Mouse (Mus musculus) forebrain, embryonic 11.5 days (tissue): ENCODE measurements around the gene Tecpr2. TPM values are rescaled to one million over a fixed set of nuclear protein-coding genes. Genes with fewer than 3 reads are reported as not detected.

Experiments
- ATAC-seq: fragments of 200-750 bp; cut with Nextera tagmentation; replicated peaks from 2 replicates; pipeline ENCODE4 v1.8.0; 2017; ENCODE audit warnings: moderate TSS enrichment; ENCODE audit not compliant: low FRiP score
- DNase-seq: peaks from one replicate; pipeline ENCODE4 v3.0.0-alpha.2; 2017; ENCODE audit warnings: low spot score
- H3K27ac ChIP-seq: fragments of 300-500 bp; sonication (generic); 2 replicates; pipeline ENCODE4 v1.5.1; 2014; ENCODE audit warnings: low read depth, low read length
- H3K27me3 ChIP-seq: fragments of 300-500 bp; sonication (generic); 2 replicates; pipeline ENCODE4 v1.6.1; 2014; ENCODE audit warnings: mild to moderate bottlenecking, low read length, mixed read lengths; ENCODE audit not compliant: control insufficient read depth, insufficient read depth
- H3K36me3 ChIP-seq: fragments of 300-500 bp; sonication (generic); 2 replicates; pipeline ENCODE4 v1.6.1; 2014; ENCODE audit warnings: mild to moderate bottlenecking, low read length, moderate library complexity, mixed read lengths; ENCODE audit not compliant: control insufficient read depth, insufficient read depth
- H3K4me1 ChIP-seq: fragments of 300-500 bp; sonication (generic); replicated peaks from 2 replicates; pipeline ENCODE4 v1.6.1; 2014; ENCODE audit warnings: low read length, mixed read lengths; ENCODE audit not compliant: control insufficient read depth, insufficient read depth
- H3K4me2 ChIP-seq: fragments of 300-500 bp; sonication (generic); 2 replicates; pipeline ENCODE4 v1.6.1; 2014; ENCODE audit warnings: low read depth, mild to moderate bottlenecking, low read length, moderate library complexity, mixed read lengths; ENCODE audit not compliant: severe bottlenecking
- H3K4me3 ChIP-seq: fragments of 300-500 bp; sonication (generic); 2 replicates; pipeline ENCODE4 v1.5.1; 2014; ENCODE audit warnings: low read depth, low read length
- H3K9ac ChIP-seq: fragments of 300-500 bp; sonication (generic); 2 replicates; pipeline ENCODE4 v1.6.1; 2014; ENCODE audit warnings: low read length
- H3K9me3 ChIP-seq: fragments of 300-500 bp; sonication (generic); 2 replicates; pipeline ENCODE4 v1.6.1; 2016; ENCODE audit warnings: low read length, mixed read lengths; ENCODE audit not compliant: control insufficient read depth
- WGBS: fragments of 180-500 bp; shearing (Covaris S2); extraction: QIAGEN DNeasy Blood & Tissue Kit; methylation state at CpG from one replicate; pipeline ENCODE4 v1.1.7; 2014; 5-methylcytosine and 5-hydroxymethylcytosine counted together
- polyA plus RNA-seq: library from polyadenylated mRNA; unstranded; fragments of >200 nt; fragmentation: Nextera tagmentation; extraction: Ambion mirVana; gene quantifications from 2 replicates; pipeline ENCODE4 v1.2.1, GENCODE M21; 2014

The Tecpr2 gene
- polyA plus RNA-seq, 1 experiment from 2014 or later, result 6.6 TPM

- Histone ChIP-seq H3K4me3 (no peak overlapping the region), H3K9ac (no peak overlapping the region), H3K27ac (no peak overlapping the region), H3K27me3 (no peaks in the 10 kb centered on the region), H3K4me1 (no peaks in the 10 kb centered on the region), H3K4me2 (no peak overlapping the region), H3K36me3 (no peaks in the 10 kb centered on the region), H3K9me3 (no peaks in the 10 kb centered on the region)
- DNase-seq (no peak), ATAC-seq (no peak)
- 89% methylated on average over 6 of the region's 6 CpGs for WGBS
These were observed 59.2 kb downstream of the Tecpr2 start for GRCm38 (mm10) chr12:110948082-110948909.

GRCm38 (mm10) chr12:110948910-110949201 lies 59.8 kb downstream of the Tecpr2 start:
- ATAC-seq, result no peak
- H3K4me1 ChIP-seq, result no peaks in the 10 kb centered on the region
- no peak overlapping the region for H3K9ac ChIP-seq
- no peak overlapping the region for H3K27ac ChIP-seq
- H3K27me3 ChIP-seq, result no peaks in the 10 kb centered on the region
- H3K4me2 ChIP-seq, result no peak overlapping the region
- no peak overlapping the region for H3K4me3 ChIP-seq
- WGBS, result 93% methylated on average over 3 of the region's 3 CpGs
- DNase-seq, result no peak
- H3K9me3 ChIP-seq, result no peaks in the 10 kb centered on the region
- H3K36me3 ChIP-seq, result no peaks in the 10 kb centered on the region

GRCm38 (mm10) chr12:110949410-110949809 lies 60.3 kb downstream of the Tecpr2 start:
- Histone ChIP-seq H3K9me3 (no peaks in the 10 kb centered on the region), H3K4me3 (no peak overlapping the region), H3K4me2 (no peak overlapping the region), H3K4me1 (no peaks in the 10 kb centered on the region), H3K27me3 (no peaks in the 10 kb centered on the region), H3K36me3 (no peaks in the 10 kb centered on the region), H3K27ac (no peak overlapping the region), H3K9ac (no peak overlapping the region)
- WGBS, result 100% methylated on average over 1 of the region's 1 CpGs
- no peak for DNase-seq
- ATAC-seq, result no peak

DNA sequence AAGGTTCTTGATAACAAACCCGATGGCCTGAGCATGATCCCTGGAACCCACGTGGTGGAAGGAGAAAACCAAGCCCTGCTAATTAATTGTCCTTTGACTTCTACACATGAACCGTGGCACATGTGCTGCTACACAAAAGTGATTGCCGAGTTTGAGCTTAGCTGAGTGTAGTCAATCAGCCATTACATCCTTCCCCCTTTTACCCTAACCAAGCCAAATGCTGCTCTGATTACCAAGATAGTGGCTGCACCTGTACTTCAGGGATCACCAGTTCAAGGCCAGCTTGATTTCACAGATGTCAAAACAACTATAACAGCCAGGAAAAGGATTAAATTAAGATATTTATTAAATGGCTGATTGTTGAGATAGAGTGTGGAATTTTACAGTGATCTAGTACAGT lies 61.1 kb downstream of the Tecpr2 start:
- WGBS, result 85% methylated on average over 4 of the region's 4 CpGs
- no peaks in the 10 kb centered on the region for H3K9me3 ChIP-seq
- DNase-seq (no peak), ATAC-seq (no peak)
- no peaks in the 10 kb centered on the region for H3K27me3 ChIP-seq
- H3K4me1 ChIP-seq, result no peaks in the 10 kb centered on the region
- H3K36me3 ChIP-seq, result no peaks in the 10 kb centered on the region
- no peak overlapping the region for H3K4me3 ChIP-seq
- H3K9ac ChIP-seq, result no peak overlapping the region
- H3K4me2 ChIP-seq, result no peak overlapping the region
- no peak overlapping the region for H3K27ac ChIP-seq

DNA sequence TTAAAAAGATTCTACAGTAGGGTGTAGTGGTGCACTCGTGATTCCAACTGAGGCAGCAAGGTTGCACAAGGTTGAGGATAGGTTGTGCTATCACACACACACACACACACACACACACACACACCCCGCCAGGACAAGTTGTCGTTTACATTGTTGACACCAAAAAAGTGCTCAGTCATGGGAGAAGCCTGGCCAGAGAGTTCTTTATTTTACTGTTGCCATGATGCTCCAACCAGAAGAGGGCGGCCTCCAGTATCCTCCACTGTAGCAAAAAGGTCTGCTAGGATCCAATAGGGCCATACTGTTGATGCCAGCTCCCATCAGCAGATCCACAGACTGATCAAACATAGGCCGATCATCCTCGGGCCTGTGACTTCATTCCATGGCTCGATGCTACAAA lies 62.2 kb downstream of the Tecpr2 start:
- H3K9ac ChIP-seq, result no peak overlapping the region
- 85% methylated on average over 7 of the region's 7 CpGs for WGBS
- no peak for DNase-seq
- no peak overlapping the region for H3K4me3 ChIP-seq
- no peaks in the 10 kb centered on the region for H3K4me1 ChIP-seq
- H3K27me3 ChIP-seq, result no peaks in the 10 kb centered on the region
- ATAC-seq, result no peak
- H3K27ac ChIP-seq, result no peak overlapping the region
- no peak overlapping the region for H3K4me2 ChIP-seq
- no peaks in the 10 kb centered on the region for H3K9me3 ChIP-seq
- H3K36me3 ChIP-seq, result no peaks in the 10 kb centered on the region; the same call in 1 of the 2 replicates

GRCm38 (mm10) chr12:110952628-110953385 lies 63.7 kb downstream of the Tecpr2 start:
- Histone ChIP-seq H3K9me3 (no peaks in the 10 kb centered on the region), H3K36me3 (no peaks in the 10 kb centered on the region; the same call in 1 of the 2 replicates), H3K4me3 (no peak overlapping the region), H3K9ac (no peak overlapping the region), H3K4me1 (no peaks in the 10 kb centered on the region), H3K4me2 (no peak overlapping the region), H3K27me3 (no peaks in the 10 kb centered on the region), H3K27ac (no peak overlapping the region)
- 84% methylated on average over 6 of the region's 6 CpGs for WGBS
- ATAC-seq (no peak), DNase-seq (no peak)

DNA sequence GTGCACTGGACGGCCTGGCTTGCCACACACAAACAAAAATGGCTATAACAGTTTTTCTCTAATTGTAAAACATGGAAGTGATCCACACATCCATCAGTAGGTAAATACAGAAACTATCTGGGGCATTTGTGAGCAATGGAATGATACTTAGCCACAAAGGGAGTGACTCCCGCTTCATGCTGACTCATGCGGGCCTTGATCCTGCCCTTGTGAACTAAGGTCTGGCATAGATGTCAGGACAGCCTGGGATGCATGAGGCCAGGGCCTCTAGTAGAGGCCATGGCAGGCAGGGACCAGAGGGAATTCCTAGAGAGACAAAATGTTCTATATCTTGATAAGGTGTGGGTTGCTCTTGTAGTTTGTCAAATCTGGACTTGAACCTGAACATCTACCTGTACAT lies 64.4 kb downstream of the Tecpr2 start:
- no peaks in the 10 kb centered on the region for H3K9me3 ChIP-seq
- WGBS, result 90% methylated on average over 3 of the region's 3 CpGs
- no peaks in the 10 kb centered on the region; the same call in 1 of the 2 replicates for H3K36me3 ChIP-seq
- no peaks in the 10 kb centered on the region for H3K4me1 ChIP-seq
- no peak overlapping the region for H3K27ac ChIP-seq
- H3K27me3 ChIP-seq, result no peaks in the 10 kb centered on the region
- no peak overlapping the region for H3K4me2 ChIP-seq
- H3K9ac ChIP-seq, result no peak overlapping the region
- no peak for DNase-seq
- ATAC-seq, result no peak
- no peak overlapping the region for H3K4me3 ChIP-seq

DNA sequence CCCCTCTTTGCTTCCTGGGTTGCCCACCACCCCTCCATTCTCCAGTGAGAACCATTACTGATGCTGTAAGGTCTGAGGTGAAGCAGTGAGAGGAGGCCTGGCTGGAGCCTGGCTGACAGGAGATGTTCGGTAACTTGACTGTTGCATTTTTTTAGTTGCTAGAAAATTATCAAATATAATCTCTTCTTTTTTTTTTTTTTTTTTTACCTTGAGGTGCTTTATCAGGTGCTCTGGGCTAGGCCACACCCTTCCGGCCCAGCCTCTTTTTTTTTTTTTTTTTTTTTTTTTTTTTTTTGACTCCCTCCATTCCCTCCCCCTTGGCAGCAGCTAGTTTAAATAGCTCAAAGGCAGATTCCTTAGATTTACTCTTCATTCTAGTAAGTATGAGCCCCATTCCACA lies 64.8 kb downstream of the Tecpr2 start:
- no peaks in the 10 kb centered on the region for H3K4me1 ChIP-seq
- no peak overlapping the region for H3K4me3 ChIP-seq
- H3K9me3 ChIP-seq, result no peaks in the 10 kb centered on the region
- no peaks in the 10 kb centered on the region for H3K27me3 ChIP-seq
- WGBS, result 87% methylated on average over 2 of the region's 2 CpGs
- H3K4me2 ChIP-seq, result no peak overlapping the region
- no peak for DNase-seq
- no peak overlapping the region for H3K27ac ChIP-seq
- H3K9ac ChIP-seq, result no peak overlapping the region
- H3K36me3 ChIP-seq, result no peaks in the 10 kb centered on the region; the same call in 1 of the 2 replicates
- ATAC-seq, result no peak
